Mouse (Mus musculus): ENCODE measurements around the gene Zfhx2. TPM values are rescaled to one million over a fixed set of nuclear protein-coding genes. Genes with fewer than 3 reads are reported as not detected.

The Zfhx2 gene
- total and polyA plus RNA-seq, 3 experiments, result 0.07 to 0.59 (median 0.30) TPM

DNA sequence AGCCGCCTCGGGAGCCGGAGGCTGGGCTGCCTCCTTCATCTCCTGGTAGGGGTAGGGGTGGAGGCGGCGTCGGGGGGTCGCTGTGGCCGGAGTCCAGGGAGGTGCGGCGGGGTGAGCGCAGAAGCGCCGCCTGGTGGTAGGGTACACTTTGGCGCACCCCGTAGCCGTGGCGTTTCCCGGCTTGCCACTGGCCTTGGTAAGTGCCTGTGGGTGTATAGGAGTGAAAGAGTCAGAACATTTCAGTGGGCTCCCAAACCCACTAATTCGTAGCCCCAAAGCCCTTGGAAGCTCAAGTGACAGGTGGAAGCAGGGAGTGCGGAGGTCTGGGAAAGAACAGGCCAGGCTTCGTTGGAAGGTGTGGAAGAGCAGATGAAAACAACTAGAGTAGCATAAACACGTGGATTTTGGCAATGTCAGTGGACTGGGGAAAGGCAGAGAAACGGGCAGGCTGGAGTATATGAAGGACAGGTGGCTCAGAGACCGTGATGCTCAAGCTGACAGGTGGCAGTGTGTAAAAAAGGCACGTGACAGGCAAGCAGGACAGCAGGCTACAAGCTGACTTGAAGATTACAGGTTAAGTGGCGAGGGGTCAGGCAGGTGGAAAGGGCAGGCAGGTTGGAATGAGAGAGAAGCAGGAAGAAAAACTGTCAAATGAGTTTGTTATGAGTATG lies 22.0 kb upstream of the Zfhx2 start:
- dilution Hi-C loops (cut with MboI; ENCODE audit: extremely low pct_ligation_motif_present, extremely low pct_unique_long_range_greater_than_20kb, low sequenced_read_pairs) (no loop called here), in situ Hi-C loops (cut with MboI; ENCODE audit: low pct_ligation_motif_present, low pct_unique_long_range_greater_than_20kb, low sequenced_read_pairs) (loop anchor here (10.0 kb wide), 1 partner anchor 101 kb away; no protein-coding TSS in a partner anchor)
- H3K27me3 ChIP-seq (replicated peaks), result peaks cover 28% of the 10 kb centered on the region
- no peak overlapping the region for H3K4me3 ChIP-seq (replicated peaks in 1 of 3; ENCODE audit: low read depth in 2 of 3, low read length in 2 of 3, poor library complexity in 1 of 3)
- H3K36me3 ChIP-seq (replicated peaks in 1 of 2; ENCODE audit: control insufficient read depth in 1 of 2, insufficient read depth in 1 of 2, low read length in 1 of 2), result no peaks in the 10 kb centered on the region
- no peak for DNase-seq (ENCODE audit: extremely low read depth)
- H3K9me3 ChIP-seq (replicated peaks; ENCODE audit: low read length), result peaks cover 2% of the 10 kb centered on the region
- TF ChIP-seq SIN3A (IDR thresholded peaks at IDR 0.05; ENCODE audit: low read length) (no peak), JUND (conservative IDR thresholded peaks at IDR 0.05; ENCODE audit: low read depth, low read length) (no peak), NELFE (IDR thresholded peaks at IDR 0.05; ENCODE audit: low read depth, low read length) (no peak), MAFK (IDR thresholded peaks at IDR 0.05; ENCODE audit: insufficient replicate concordance, low read length) (no peak), BHLHE40 (IDR thresholded peaks at IDR 0.05; ENCODE audit: low read depth, low read length) (no peak), PAX5 (IDR thresholded peaks at IDR 0.05; ENCODE audit: low read length) (no peak), KAT2A (IDR thresholded peaks at IDR 0.05; ENCODE audit: insufficient replicate concordance, low read length) (no peak), E2F4 (IDR thresholded peaks at IDR 0.05; ENCODE audit: insufficient replicate concordance, low read depth, low read length) (no peak), MAX (IDR thresholded peaks at IDR 0.05; ENCODE audit: low read length) (no peak), CHD2 (IDR thresholded peaks at IDR 0.05; ENCODE audit: low read length) (no peak), IRF4 (IDR thresholded peaks at IDR 0.05; ENCODE audit: low read depth, low read length) (no peak), USF2 (conservative IDR thresholded peaks at IDR 0.05; ENCODE audit: low read depth, low read length) (no peak), ZC3H11A (IDR thresholded peaks at IDR 0.05; ENCODE audit: low read depth, low read length) (no peak), ZKSCAN1 (IDR thresholded peaks at IDR 0.05; ENCODE audit: borderline replicate concordance, low read depth, low read length) (no peak), POLR2AphosphoS2 (IDR thresholded peaks at IDR 0.05; ENCODE audit: low read depth, low read length) (no peak)
- no peak overlapping the region for H3K27ac ChIP-seq (ENCODE audit: insufficient read depth, low read depth)
- no peaks in the 10 kb centered on the region for H3K79me2 ChIP-seq (replicated peaks; ENCODE audit: control insufficient read depth, extremely low read depth, insufficient read depth, poor library complexity, severe bottlenecking)
- no peaks in the 10 kb centered on the region for H3K4me1 ChIP-seq (ENCODE audit: control insufficient read depth in 1 of 2, insufficient read depth in 2 of 2)
- H3K9ac ChIP-seq (ENCODE audit: insufficient read depth, low read depth), result no peak overlapping the region
- H3K4me2 ChIP-seq (ENCODE audit: insufficient read depth, low read depth, poor library complexity, severe bottlenecking), result no peak overlapping the region

DNA sequence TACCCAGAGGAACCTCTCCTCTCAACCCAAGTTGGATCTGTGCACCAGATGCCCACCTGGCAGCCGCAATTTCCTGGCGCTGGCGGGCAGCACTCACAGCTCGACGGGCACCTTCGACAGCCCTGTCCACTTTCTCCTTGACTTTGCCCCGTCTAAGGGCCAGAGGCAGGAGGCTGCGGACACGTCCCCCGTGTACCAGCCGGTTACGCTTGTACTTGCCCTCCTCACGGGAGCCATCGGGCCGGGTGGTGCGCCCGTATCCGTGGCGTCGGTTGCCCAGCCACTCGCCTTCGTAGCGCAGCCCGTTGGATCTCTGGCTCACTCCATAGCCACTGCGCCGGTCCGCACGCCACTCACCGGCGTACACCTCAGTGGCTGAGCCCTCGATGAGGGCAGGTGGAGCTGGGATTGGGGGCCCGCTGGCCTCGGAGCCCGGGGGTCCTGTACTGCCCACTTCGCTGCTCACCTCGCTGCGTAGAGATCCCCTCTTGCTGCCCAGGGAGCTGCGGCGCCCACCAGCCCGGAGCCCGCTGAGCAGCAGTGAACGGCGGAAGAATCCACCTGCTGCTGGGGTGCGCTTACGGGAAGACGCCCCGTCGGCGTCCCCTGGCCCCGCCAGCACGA lies 21.3 kb upstream of the Zfhx2 start:
- dilution Hi-C loops (cut with MboI; ENCODE audit: extremely low pct_ligation_motif_present, extremely low pct_unique_long_range_greater_than_20kb, low sequenced_read_pairs), result no loop called here
- no peak for TF ChIP-seq GABPA (IDR thresholded peaks at IDR 0.05; ENCODE audit: insufficient replicate concordance, low read depth, low read length)
- peaks cover 0 to 2% of the 10 kb centered on the region in 2 experiments; a peak in 1 of 4 replicates for H3K4me1 ChIP-seq (ENCODE audit: control insufficient read depth in 1 of 2, insufficient read depth in 2 of 2)
- H3K36me3 ChIP-seq (replicated peaks in 1 of 2; ENCODE audit: control insufficient read depth in 1 of 2, insufficient read depth in 1 of 2, low read length in 1 of 2), result no peaks in the 10 kb centered on the region
- H3K4me3 ChIP-seq (replicated peaks in 1 of 3; ENCODE audit: low read depth in 2 of 3, low read length in 2 of 3, poor library complexity in 1 of 3), result no peak overlapping the region
- H3K9me3 ChIP-seq (replicated peaks; ENCODE audit: low read length), result peaks cover 2% of the 10 kb centered on the region
- H3K27ac ChIP-seq (ENCODE audit: insufficient read depth, low read depth), result no peak overlapping the region
- DNase-seq (ENCODE audit: extremely low read depth), result no peak
- H3K4me2 ChIP-seq (ENCODE audit: insufficient read depth, low read depth, poor library complexity, severe bottlenecking), result no peak overlapping the region
- no peak overlapping the region for H3K9ac ChIP-seq (ENCODE audit: insufficient read depth, low read depth)
- in situ Hi-C loops (cut with MboI; ENCODE audit: low pct_ligation_motif_present, low pct_unique_long_range_greater_than_20kb, low sequenced_read_pairs), result loop anchor here (10.0 kb wide), 1 partner anchor 101 kb away; no protein-coding TSS in a partner anchor
- peaks cover 26% of the 10 kb centered on the region for H3K27me3 ChIP-seq (replicated peaks)
- no peaks in the 10 kb centered on the region for H3K79me2 ChIP-seq (replicated peaks; ENCODE audit: control insufficient read depth, extremely low read depth, insufficient read depth, poor library complexity, severe bottlenecking)
